Mouse (Mus musculus) stomach, embryonic 14.5 days (tissue): Measurements from ENCODE around the gene Slk. TPM values are rescaled to one million over a fixed set of nuclear protein-coding genes. Genes with fewer than 3 reads are reported as not detected.

ENCODE experiments used
- ATAC-seq: fragments of 200-750 bp; cut with Nextera tagmentation; 2 replicates; pipeline ENCODE4 v1.8.0; 2017; ENCODE audit warnings: low read depth, moderate TSS enrichment; ENCODE audit not compliant: insufficient number of reproducible peaks, insufficient read depth, low FRiP score
- H3K27ac ChIP-seq: fragments of 300-500 bp; sonication (generic); 2 replicates; pipeline ENCODE4 v1.5.1; 2014; ENCODE audit warnings: mild to moderate bottlenecking, low read length, moderate library complexity, mixed read lengths
- H3K27me3 ChIP-seq: fragments of 300-500 bp; sonication (generic); 2 replicates; pipeline ENCODE4 v1.6.1; 2014; ENCODE audit warnings: low read length, control low read depth, mixed read lengths; ENCODE audit not compliant: control insufficient read depth, insufficient read depth
- H3K36me3 ChIP-seq: fragments of 300-500 bp; sonication (generic); 2 replicates; pipeline ENCODE4 v1.6.1; 2014; ENCODE audit warnings: mild to moderate bottlenecking, control low read depth, low read length, moderate library complexity, mixed read lengths; ENCODE audit not compliant: control insufficient read depth, insufficient read depth
- H3K4me1 ChIP-seq: fragments of 300-500 bp; sonication (generic); 2 replicates; pipeline ENCODE4 v1.6.1; 2014; ENCODE audit warnings: low read length, control low read depth, mixed read lengths; ENCODE audit not compliant: control insufficient read depth, insufficient read depth
- H3K4me2 ChIP-seq: fragments of 300-500 bp; sonication (generic); replicated peaks from 2 replicates; pipeline ENCODE4 v1.6.1; 2014; ENCODE audit warnings: low read depth, low read length, control low read depth
- H3K4me3 ChIP-seq: fragments of 300-500 bp; sonication (generic); 2 replicates; pipeline ENCODE4 v1.5.1; 2014; ENCODE audit warnings: low read depth, low read length, control low read depth
- H3K9ac ChIP-seq: fragments of 300-500 bp; sonication (generic); replicated peaks from 2 replicates; pipeline ENCODE4 v1.6.1; 2014; ENCODE audit warnings: low read depth, mild to moderate bottlenecking, control low read depth, low read length, moderate library complexity, mixed read lengths
- H3K9me3 ChIP-seq: fragments of 300-500 bp; sonication (generic); 2 replicates; pipeline ENCODE4 v1.6.1; 2016; ENCODE audit warnings: low read depth, low read length, control low read depth; ENCODE audit not compliant: control insufficient read depth
- WGBS: fragments of 180-500 bp; shearing (Covaris S2); extraction: QIAGEN DNeasy Blood & Tissue Kit; methylation state at CpG from one replicate; pipeline ENCODE4 v1.1.7; 2014; 5-methylcytosine and 5-hydroxymethylcytosine counted together
- polyA plus RNA-seq: library from polyadenylated mRNA; unstranded; fragments of >200 nt; fragmentation: Nextera tagmentation; extraction: Ambion mirVana; gene quantifications from 2 replicates; pipeline ENCODE4 v1.2.1, GENCODE M21; 2014

Gene Slk
- polyA plus RNA-seq, 1 experiment from 2014 or later = 37.8 TPM

DNA sequence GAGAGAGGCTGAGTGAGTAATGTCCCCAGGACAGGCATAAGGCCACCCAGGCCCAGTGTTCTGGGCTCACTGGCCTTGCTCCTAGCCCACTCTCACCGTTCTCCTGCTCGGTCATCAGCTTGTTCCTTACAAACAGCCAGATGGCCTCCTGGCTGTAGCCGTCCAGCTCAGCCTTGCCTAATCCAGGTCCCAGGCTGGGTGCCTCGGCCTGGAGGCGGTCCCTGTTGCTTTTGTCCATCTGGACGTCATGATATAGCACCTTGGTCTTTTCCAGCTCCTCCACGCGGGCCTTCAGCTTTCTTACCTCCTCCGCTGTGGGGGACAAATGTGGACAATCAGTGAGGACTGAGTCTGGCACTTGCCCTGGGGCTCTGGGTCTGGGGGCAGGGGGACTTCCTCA lies 88.9 kb downstream of the Slk start:
- H3K27ac ChIP-seq = 0 out of 2 replicates have a peak overlapping the region, but pooled peaks have one; percentile 10
- no peak overlapping the region for H3K4me2 ChIP-seq
- no peaks in the 10 kb centered on the region for H3K9me3 ChIP-seq
- H3K4me3 ChIP-seq = no peak overlapping the region
- no peak overlapping the region for H3K9ac ChIP-seq
- no peaks in the 10 kb centered on the region for H3K36me3 ChIP-seq
- no peaks in the 10 kb centered on the region for H3K27me3 ChIP-seq
- peaks cover 8% of the 10 kb centered on the region; the same call in 1 of the 2 replicates for H3K4me1 ChIP-seq
- no peak for ATAC-seq
- 58% methylated on average over 9 of the region's 9 CpGs for WGBS

DNA sequence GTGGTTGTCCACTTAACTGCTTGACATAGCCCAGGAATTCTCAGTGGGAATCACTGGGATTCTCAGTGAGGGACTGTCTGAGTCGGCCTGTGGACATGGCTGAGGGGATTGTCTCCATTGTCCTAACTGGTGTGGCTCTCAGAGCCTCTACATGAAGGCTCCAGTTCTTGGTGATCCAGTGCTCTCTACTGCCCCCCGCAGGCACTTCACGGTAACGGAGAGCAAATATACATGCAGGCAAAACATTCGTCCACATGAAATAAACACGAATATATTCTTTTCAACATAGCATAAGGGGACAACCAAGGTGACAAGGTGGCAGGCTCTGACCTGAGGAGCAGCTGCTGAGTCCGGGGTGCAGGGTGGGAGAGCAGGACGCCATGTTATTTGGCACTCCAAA lies 94.9 kb downstream of the Slk start:
- Histone ChIP-seq H3K36me3 (no peaks in the 10 kb centered on the region), H3K27ac (no peak overlapping the region), H3K4me1 (no peaks in the 10 kb centered on the region), H3K27me3 (no peaks in the 10 kb centered on the region), H3K4me3 (no peak overlapping the region), H3K4me2 (no peak overlapping the region), H3K9ac (no peak overlapping the region), H3K9me3 (no peaks in the 10 kb centered on the region)
- ATAC-seq = no peak
- WGBS = 42% methylated on average over 8 of the region's 8 CpGs

DNA sequence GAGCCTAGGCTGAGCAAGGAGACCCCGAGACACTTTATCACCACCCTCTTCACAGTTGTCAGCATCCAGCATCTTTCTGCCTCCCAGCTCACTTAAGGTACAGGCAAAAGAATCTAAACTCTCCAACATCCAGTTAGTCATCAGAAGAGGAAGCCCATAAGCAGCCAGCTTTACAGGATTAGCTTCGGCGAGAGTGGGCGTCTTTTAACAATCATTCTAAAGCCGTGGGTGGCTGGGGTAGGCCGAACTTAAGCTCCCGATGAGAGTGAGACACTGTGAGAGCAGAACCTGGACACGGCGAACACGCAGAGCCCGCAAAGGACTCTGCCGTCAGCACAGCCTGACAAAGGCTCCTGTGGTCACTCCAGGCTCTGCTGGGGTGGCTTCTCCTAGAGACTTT lies 99.2 kb downstream of the Slk start:
- H3K9ac ChIP-seq = no peak overlapping the region
- H3K36me3 ChIP-seq = no peaks in the 10 kb centered on the region
- no peaks in the 10 kb centered on the region for H3K27me3 ChIP-seq
- no peak overlapping the region for H3K4me3 ChIP-seq
- H3K4me2 ChIP-seq = no peak overlapping the region
- H3K4me1 ChIP-seq = no peaks in the 10 kb centered on the region
- no peaks in the 10 kb centered on the region for H3K9me3 ChIP-seq
- WGBS = 74% methylated on average over 12 of the region's 12 CpGs
- no peak overlapping the region for H3K27ac ChIP-seq
- ATAC-seq = no peak

DNA sequence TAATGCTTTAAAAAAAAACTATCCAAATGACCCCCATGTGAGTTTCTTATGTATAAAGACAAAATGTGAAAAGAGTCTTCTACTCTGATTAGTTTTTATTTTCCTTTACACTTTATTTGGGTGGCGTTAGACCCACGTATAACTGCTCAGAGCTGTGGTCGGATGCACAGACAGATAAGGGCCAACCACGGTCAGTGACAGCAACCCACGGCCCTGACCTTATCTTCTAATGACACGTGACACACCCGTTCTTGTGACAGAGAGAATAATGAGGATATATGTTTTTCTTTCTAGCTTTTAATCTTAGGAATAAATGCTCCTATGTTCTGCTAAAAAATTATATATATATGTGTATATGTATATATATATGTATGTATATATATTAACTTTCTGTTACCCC lies 110.1 kb downstream of the Slk start:
- 81% methylated on average over 7 of the region's 7 CpGs for WGBS
- H3K4me3 ChIP-seq = no peak overlapping the region
- no peak overlapping the region for H3K27ac ChIP-seq
- no peaks in the 10 kb centered on the region for H3K27me3 ChIP-seq
- H3K36me3 ChIP-seq = no peaks in the 10 kb centered on the region
- no peak overlapping the region for H3K9ac ChIP-seq
- no peaks in the 10 kb centered on the region for H3K9me3 ChIP-seq
- ATAC-seq = no peak
- no peak overlapping the region for H3K4me2 ChIP-seq
- H3K4me1 ChIP-seq = no peaks in the 10 kb centered on the region

DNA sequence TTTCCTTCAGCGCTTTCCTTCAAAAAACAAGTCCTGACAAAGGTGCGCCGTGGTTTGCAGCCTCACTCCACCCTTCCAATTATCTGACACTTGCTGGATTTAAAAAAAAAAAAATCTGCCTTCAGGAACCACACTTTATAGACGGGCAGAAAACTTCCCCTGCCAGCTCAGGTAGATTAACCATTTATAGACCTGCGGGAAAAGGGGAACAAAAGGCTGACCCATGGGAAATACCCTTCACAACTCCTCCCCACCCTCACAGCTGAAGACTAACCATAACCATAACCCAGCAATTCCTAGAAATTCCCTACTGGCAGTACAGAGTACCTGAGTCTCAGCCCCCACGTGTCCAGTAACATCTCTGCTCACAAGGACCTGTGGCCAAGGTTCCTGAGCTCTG lies 112.5 kb downstream of the Slk start, which contains the start of gene Col17a1:
Col17a1 (minus strand) TSS at position 101 of the 400 bp plus-strand sequence.
- Histone ChIP-seq H3K36me3 (no peaks in the 10 kb centered on the region), H3K9ac (no peak within 1 kb of the TSS), H3K27me3 (no peaks in the 10 kb centered on the region), H3K27ac (no peak within 1 kb of the TSS), H3K9me3 (no peaks in the 10 kb centered on the region), H3K4me1 (no peaks in the 10 kb centered on the region), H3K4me2 (no peak within 1 kb of the TSS), H3K4me3 (no peak within 1 kb of the TSS)
- ATAC-seq = no peak
- 66% methylated on average over 6 of the region's 6 CpGs for WGBS

Other genes with a start within 250 kb of the Slk start
- 13.6 and 13.7 TPM in 2 replicates for gene Sh3pxd2a, start 115.3 kb upstream of the Slk start, polyA plus RNA-seq
- 58.5 and 68.4 TPM in 2 replicates for gene Stn1, start 42.2 kb upstream of the Slk start, polyA plus RNA-seq
- gene Col17a1, start 112.4 kb downstream of the Slk start, polyA plus RNA-seq = 10.3 and 12.7 TPM in 2 replicates
- gene Sfr1, start 152.0 kb downstream of the Slk start, polyA plus RNA-seq = 381 and 400 TPM in 2 replicates